In genomic region chr17:66362287-66363016, GRCm38 (mm10) we compare ENCODE assay signal across 13 mouse cellular contexts.
DNase-seq lines count a peak whose midpoint lies in the region; ATAC-seq lines count a peak whose summit lies in the region.
"Had no signal": no experiment of that assay in that cellular context is flagged by ENCODE, and none has a peak within 500 bp of the region (broad histone marks: within the 10 kb centered on the region; RNA-seq: fewer than 3 reads in every experiment).

No protein-coding gene starts in this region.

- intact Hi-C loops in left cerebral cortex, postnatal 10 days (cut with DNase I): no loop called here

- ATAC-seq in lung, embryonic 15.5 days (ENCODE audit: borderline replicate concordance, extremely low read depth, low FRiP score, low TSS enrichment): peak; percentile 19; the same call in 1 of the 2 replicates
- peak; percentile 60; the same call in 1 of the 2 replicates for ATAC-seq in intestine, embryonic 15.5 days
- ATAC-seq in kidney, embryonic 15.5 days (replicated peaks; ENCODE audit: low FRiP score): peak; percentile 76
- ATAC-seq in stomach, embryonic 15.5 days (ENCODE audit: insufficient read depth, low FRiP score, low read depth): peak; percentile 29; the same call in 1 of the 2 replicates
- no peak for ATAC-seq in forebrain, embryonic 13.5 days
- ATAC-seq: hindbrain, postnatal 0 days; Patski had no signal

- H3K4me1 ChIP-seq in lung, embryonic 15.5 days: peaks cover 17% of the 10 kb centered on the region
- H3K4me1 ChIP-seq in intestine, embryonic 15.5 days (replicated peaks): 0 out of 2 replicates have a peak, but pooled peaks cover 8% of the 10 kb centered on the region
- H3K4me1 ChIP-seq in kidney, embryonic 15.5 days: peaks cover 28% of the 10 kb centered on the region
- H3K4me1 ChIP-seq in stomach, embryonic 15.5 days: 0 out of 2 replicates have a peak, but pooled peaks cover 4% of the 10 kb centered on the region
- peaks cover 15% of the 10 kb centered on the region for H3K4me1 ChIP-seq in forebrain, embryonic 13.5 days

- no peak overlapping the region for H3K9ac ChIP-seq in lung, embryonic 15.5 days
- H3K9ac ChIP-seq in intestine, embryonic 15.5 days: no peak overlapping the region
- H3K9ac ChIP-seq in kidney, embryonic 15.5 days: no peak overlapping the region
- H3K9ac ChIP-seq in stomach, embryonic 15.5 days: no peak overlapping the region
- H3K9ac ChIP-seq in forebrain, embryonic 13.5 days: no peak overlapping the region
- H3K9ac ChIP-seq: heart, embryonic 15.5 days had no signal

- WGBS in lung, embryonic 15.5 days: 59% methylated on average over 14 of the region's 15 CpGs
- 59% methylated on average over 15 of the region's 15 CpGs for WGBS in intestine, embryonic 15.5 days
- 82% methylated on average over 14 of the region's 15 CpGs for WGBS in kidney, embryonic 15.5 days
- WGBS in stomach, embryonic 15.5 days: 63% methylated on average over 14 of the region's 15 CpGs
- WGBS in forebrain, embryonic 13.5 days: 70% methylated on average over 14 of the region's 15 CpGs

- H3K4me3 ChIP-seq in lung, embryonic 15.5 days: no peak overlapping the region
- no peak overlapping the region for H3K4me3 ChIP-seq in intestine, embryonic 15.5 days (replicated peaks)
- peak overlapping the region; percentile 20 for H3K4me3 ChIP-seq in kidney, embryonic 15.5 days (replicated peaks)
- H3K4me3 ChIP-seq in stomach, embryonic 15.5 days (replicated peaks): no peak overlapping the region
- no peak overlapping the region for H3K4me3 ChIP-seq in forebrain, embryonic 13.5 days
- H3K4me3 ChIP-seq: heart, embryonic 15.5 days had no signal

- no peak overlapping the region for H3K4me2 ChIP-seq in lung, embryonic 15.5 days
- no peak overlapping the region for H3K4me2 ChIP-seq in intestine, embryonic 15.5 days (replicated peaks)
- peak overlapping the region; percentile 33 for H3K4me2 ChIP-seq in kidney, embryonic 15.5 days
- no peak overlapping the region for H3K4me2 ChIP-seq in stomach, embryonic 15.5 days
- no peak overlapping the region for H3K4me2 ChIP-seq in forebrain, embryonic 13.5 days
- H3K4me2 ChIP-seq: heart, embryonic 15.5 days had no signal

- no peak for DNase-seq in lung, postnatal 4 days
- no peak for DNase-seq in left cerebral cortex, postnatal 10 days (ENCODE audit: extremely low spot score in 1 of 2, low spot score in 2 of 2)
- no peak for DNase-seq in spleen, postnatal 4 days (ENCODE audit: low spot score in 2 of 2)
- DNase-seq: adrenal gland, postnatal 25 days; liver had no signal

- no peaks in the 10 kb centered on the region for H3K9me3 ChIP-seq in lung, embryonic 15.5 days
- no peaks in the 10 kb centered on the region for H3K9me3 ChIP-seq in intestine, embryonic 15.5 days
- H3K9me3 ChIP-seq in kidney, embryonic 15.5 days (replicated peaks): no peaks in the 10 kb centered on the region
- no peaks in the 10 kb centered on the region for H3K9me3 ChIP-seq in stomach, embryonic 15.5 days
- no peaks in the 10 kb centered on the region for H3K9me3 ChIP-seq in forebrain, embryonic 13.5 days (replicated peaks)
- H3K9me3 ChIP-seq: heart, embryonic 15.5 days had no signal

- peaks cover 11% of the 10 kb centered on the region for H3K36me3 ChIP-seq in lung, embryonic 15.5 days
- H3K36me3 ChIP-seq in intestine, embryonic 15.5 days: no peaks in the 10 kb centered on the region
- H3K36me3 ChIP-seq in kidney, embryonic 15.5 days: 0 out of 2 replicates have a peak, but pooled peaks cover 5% of the 10 kb centered on the region
- no peaks in the 10 kb centered on the region for H3K36me3 ChIP-seq in stomach, embryonic 15.5 days
- H3K36me3 ChIP-seq in forebrain, embryonic 13.5 days (ENCODE audit: poor library complexity, severe bottlenecking): peaks cover 39% of the 10 kb centered on the region
- H3K36me3 ChIP-seq: heart, embryonic 15.5 days had no signal

- no peaks in the 10 kb centered on the region for H3K27me3 ChIP-seq in lung, embryonic 15.5 days
- no peaks in the 10 kb centered on the region for H3K27me3 ChIP-seq in intestine, embryonic 15.5 days (replicated peaks)
- H3K27me3 ChIP-seq in kidney, embryonic 15.5 days: no peaks in the 10 kb centered on the region
- no peaks in the 10 kb centered on the region for H3K27me3 ChIP-seq in stomach, embryonic 15.5 days (replicated peaks)
- H3K27me3 ChIP-seq in forebrain, embryonic 13.5 days: no peaks in the 10 kb centered on the region
- H3K27me3 ChIP-seq: heart, embryonic 15.5 days; Patski had no signal

- no peak overlapping the region for H3K27ac ChIP-seq in lung, embryonic 15.5 days
- H3K27ac ChIP-seq in intestine, embryonic 15.5 days: no peak overlapping the region
- peak overlapping the region; percentile 41; the same call in 1 of the 2 replicates for H3K27ac ChIP-seq in kidney, embryonic 15.5 days
- H3K27ac ChIP-seq in stomach, embryonic 15.5 days: no peak overlapping the region
- no peak overlapping the region for H3K27ac ChIP-seq in forebrain, embryonic 13.5 days
- H3K27ac ChIP-seq: heart, embryonic 15.5 days; hindbrain, postnatal 0 days had no signal
